Mouse (Mus musculus): ENCODE results near the gene Stx3. TPM values are rescaled to one million over a fixed set of nuclear protein-coding genes. Genes with fewer than 3 reads are reported as not detected.

The Stx3 gene
- polyA plus RNA-seq, 1 experiment from 2014 or later: 14.9 TPM

DNA sequence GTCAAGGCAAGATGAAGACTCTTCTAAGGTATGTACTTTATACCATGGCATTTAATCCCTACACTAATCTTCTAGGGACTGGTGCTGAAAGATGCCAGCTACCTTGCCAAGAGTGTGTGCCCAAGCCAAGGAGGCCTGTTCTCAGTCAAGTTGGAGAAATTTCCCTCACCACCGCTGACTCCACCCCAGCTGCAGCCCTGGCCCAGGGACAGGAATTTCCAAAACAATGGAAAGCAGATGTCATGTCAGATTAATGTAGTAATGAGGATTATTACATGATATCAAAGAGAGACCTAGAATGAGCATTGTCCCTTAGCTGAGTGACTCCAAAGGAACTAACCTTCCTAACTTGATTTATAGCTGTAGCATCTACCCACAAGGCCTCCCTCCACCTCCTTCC, 8.3 kb downstream of the Stx3 start:
- Histone ChIP-seq H3K27me3 (replicated peaks; ENCODE audit: control insufficient read depth, insufficient read depth, low read length) (no peaks in the 10 kb centered on the region), H3K9me3 (ENCODE audit: control insufficient read depth, low read length) (no peaks in the 10 kb centered on the region), H3K4me3 (replicated peaks; ENCODE audit: low read length) (no peak overlapping the region), H3K27ac (ENCODE audit: low read length) (no peak overlapping the region), H3K4me2 (ENCODE audit: low read length) (no peak overlapping the region), H3K4me1 (replicated peaks; ENCODE audit: control insufficient read depth, insufficient read depth, low read length) (0 out of 2 replicates have a peak, but pooled peaks cover 2% of the 10 kb centered on the region), H3K36me3 (ENCODE audit: control insufficient read depth, insufficient read depth) (no peaks in the 10 kb centered on the region), H3K9ac (replicated peaks; ENCODE audit: low read depth, low read length) (no peak overlapping the region)
- no peak for ATAC-seq
- 93% methylated on average over 1 of the region's 1 CpGs for WGBS

DNA sequence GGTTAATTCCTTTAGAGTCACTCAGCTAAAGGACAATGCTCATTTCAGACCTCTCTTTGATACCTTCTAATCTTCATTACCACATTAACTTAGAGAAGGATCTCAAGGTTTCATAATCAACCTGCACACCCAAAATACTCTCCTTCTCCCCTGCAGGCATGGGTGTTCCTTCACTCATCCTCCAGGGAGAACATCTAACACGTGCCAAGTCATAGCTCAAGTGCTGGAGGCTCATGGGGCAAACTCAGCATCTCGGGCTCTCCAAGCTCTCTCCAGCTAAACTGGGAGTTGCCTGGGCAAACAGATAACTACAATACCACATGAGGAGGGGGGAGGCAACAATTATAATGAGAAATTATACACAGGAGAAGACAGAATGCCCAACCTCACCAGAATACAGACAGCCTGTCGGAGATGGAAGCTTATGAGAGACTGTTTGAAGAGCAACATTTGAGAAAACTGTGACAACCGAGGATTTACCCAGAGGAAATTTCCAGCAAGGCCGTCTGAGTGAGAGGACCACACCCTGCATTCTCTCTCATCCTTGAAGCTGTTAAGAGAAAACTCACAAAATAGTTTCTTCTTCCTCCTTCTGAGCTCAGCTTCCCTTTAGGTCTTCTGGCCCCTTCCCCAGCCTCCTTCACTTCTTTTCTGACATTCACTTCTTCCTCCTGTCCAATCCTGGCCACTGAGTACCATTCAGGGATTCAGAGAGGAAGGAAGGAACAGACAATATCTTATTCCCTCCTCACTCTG, 9.0 kb downstream of the Stx3 start:
- H3K4me2 ChIP-seq (ENCODE audit: low read length): no peak overlapping the region
- H3K4me3 ChIP-seq (replicated peaks; ENCODE audit: low read length): no peak overlapping the region
- H3K9me3 ChIP-seq (ENCODE audit: control insufficient read depth, low read length): no peaks in the 10 kb centered on the region
- H3K27ac ChIP-seq (ENCODE audit: low read length): no peak overlapping the region
- 86% methylated on average over 5 of the region's 5 CpGs for WGBS
- H3K27me3 ChIP-seq (replicated peaks; ENCODE audit: control insufficient read depth, insufficient read depth, low read length): no peaks in the 10 kb centered on the region
- no peaks in the 10 kb centered on the region for H3K36me3 ChIP-seq (ENCODE audit: control insufficient read depth, insufficient read depth)
- H3K9ac ChIP-seq (replicated peaks; ENCODE audit: low read depth, low read length): no peak overlapping the region
- no peak for ATAC-seq
- H3K4me1 ChIP-seq (replicated peaks; ENCODE audit: control insufficient read depth, insufficient read depth, low read length): 0 out of 2 replicates have a peak, but pooled peaks cover 2% of the 10 kb centered on the region

DNA sequence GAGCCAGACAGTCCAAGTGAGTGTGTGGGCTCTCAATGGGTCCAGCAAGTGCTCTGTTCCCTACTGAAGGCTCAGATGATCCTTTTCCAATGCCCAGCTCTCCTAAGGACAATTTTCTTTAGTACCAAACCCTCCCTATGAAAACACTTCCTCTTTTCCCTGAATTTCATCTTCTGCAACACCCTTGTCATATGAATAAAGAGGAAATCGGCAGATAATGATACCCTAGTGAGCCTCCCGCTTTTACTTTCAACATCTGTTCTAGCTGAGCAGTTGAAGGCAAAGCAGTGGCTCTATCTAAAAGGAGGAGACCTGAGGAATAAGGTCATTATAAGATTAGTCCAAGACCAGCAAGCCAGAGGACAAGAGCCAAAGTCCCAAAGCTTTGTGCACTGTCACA, 10.8 kb downstream of the Stx3 start:
- no peak for ATAC-seq
- Histone ChIP-seq H3K4me1 (replicated peaks; ENCODE audit: control insufficient read depth, insufficient read depth, low read length) (0 out of 2 replicates have a peak, but pooled peaks cover 2% of the 10 kb centered on the region), H3K4me2 (ENCODE audit: low read length) (no peak overlapping the region), H3K4me3 (replicated peaks; ENCODE audit: low read length) (no peak overlapping the region), H3K9ac (replicated peaks; ENCODE audit: low read depth, low read length) (no peak overlapping the region), H3K27ac (ENCODE audit: low read length) (no peak overlapping the region), H3K36me3 (ENCODE audit: control insufficient read depth, insufficient read depth) (no peaks in the 10 kb centered on the region), H3K27me3 (replicated peaks; ENCODE audit: control insufficient read depth, insufficient read depth, low read length) (no peaks in the 10 kb centered on the region), H3K9me3 (ENCODE audit: control insufficient read depth, low read length) (no peaks in the 10 kb centered on the region)
- WGBS: 84% methylated on average over 2 of the region's 2 CpGs

DNA sequence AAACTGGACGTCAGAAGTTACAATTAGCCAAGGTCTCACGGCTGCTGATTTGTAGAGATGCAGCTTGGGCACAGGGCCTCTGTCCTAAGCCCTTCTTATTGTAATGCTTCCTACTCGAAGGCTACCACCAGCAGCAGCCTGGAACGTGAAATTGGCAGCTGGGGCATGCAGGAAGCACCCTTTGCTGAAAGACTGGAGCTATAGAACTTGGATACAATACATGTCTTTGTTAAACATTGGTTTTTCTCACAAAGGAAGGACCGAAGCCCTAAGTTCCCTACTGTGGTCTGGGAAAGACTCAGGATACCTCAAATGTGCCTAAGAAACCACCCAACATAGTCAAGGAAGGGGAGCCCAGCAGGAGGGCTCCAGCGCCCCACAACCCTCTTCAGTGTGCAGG, 11.4 kb downstream of the Stx3 start:
- H3K4me2 ChIP-seq (ENCODE audit: low read length): no peak overlapping the region
- WGBS: 28% methylated on average over 6 of the region's 6 CpGs
- H3K9me3 ChIP-seq (ENCODE audit: control insufficient read depth, low read length): no peaks in the 10 kb centered on the region
- no peak overlapping the region for H3K4me3 ChIP-seq (replicated peaks; ENCODE audit: low read length)
- no peaks in the 10 kb centered on the region for H3K36me3 ChIP-seq (ENCODE audit: control insufficient read depth, insufficient read depth)
- no peak overlapping the region for H3K27ac ChIP-seq (ENCODE audit: low read length)
- no peaks in the 10 kb centered on the region for H3K27me3 ChIP-seq (replicated peaks; ENCODE audit: control insufficient read depth, insufficient read depth, low read length)
- ATAC-seq: no peak
- 0 out of 2 replicates have a peak, but pooled peaks cover 2% of the 10 kb centered on the region for H3K4me1 ChIP-seq (replicated peaks; ENCODE audit: control insufficient read depth, insufficient read depth, low read length)
- no peak overlapping the region for H3K9ac ChIP-seq (replicated peaks; ENCODE audit: low read depth, low read length)

DNA sequence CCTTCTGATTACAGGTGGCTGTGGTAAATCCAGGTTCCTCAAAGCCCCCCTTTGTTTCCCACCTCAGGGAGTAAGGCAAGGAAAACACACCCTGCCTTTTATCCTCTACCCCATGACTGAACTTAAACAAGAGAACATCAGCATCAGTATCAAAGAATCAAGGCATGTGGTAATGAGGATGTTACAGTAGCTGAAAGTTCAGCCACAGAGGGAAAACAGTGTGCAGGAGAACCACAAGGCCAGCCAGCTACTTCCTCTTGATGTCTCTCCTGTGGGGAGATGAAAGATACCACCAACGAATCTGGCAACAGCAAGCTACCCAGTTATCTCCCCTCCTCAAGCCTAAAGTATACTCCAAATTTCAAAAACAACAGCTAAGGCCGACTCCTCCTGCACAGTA, 12.0 kb downstream of the Stx3 start:
- no peak overlapping the region for H3K4me2 ChIP-seq (ENCODE audit: low read length)
- H3K27ac ChIP-seq (ENCODE audit: low read length): no peak overlapping the region
- no peak for ATAC-seq
- 65% methylated on average over 2 of the region's 2 CpGs for WGBS
- H3K4me1 ChIP-seq (replicated peaks; ENCODE audit: control insufficient read depth, insufficient read depth, low read length): 0 out of 2 replicates have a peak, but pooled peaks cover 2% of the 10 kb centered on the region
- H3K4me3 ChIP-seq (replicated peaks; ENCODE audit: low read length): no peak overlapping the region
- H3K9ac ChIP-seq (replicated peaks; ENCODE audit: low read depth, low read length): no peak overlapping the region
- no peaks in the 10 kb centered on the region for H3K27me3 ChIP-seq (replicated peaks; ENCODE audit: control insufficient read depth, insufficient read depth, low read length)
- no peaks in the 10 kb centered on the region for H3K9me3 ChIP-seq (ENCODE audit: control insufficient read depth, low read length)
- H3K36me3 ChIP-seq (ENCODE audit: control insufficient read depth, insufficient read depth): no peaks in the 10 kb centered on the region

DNA sequence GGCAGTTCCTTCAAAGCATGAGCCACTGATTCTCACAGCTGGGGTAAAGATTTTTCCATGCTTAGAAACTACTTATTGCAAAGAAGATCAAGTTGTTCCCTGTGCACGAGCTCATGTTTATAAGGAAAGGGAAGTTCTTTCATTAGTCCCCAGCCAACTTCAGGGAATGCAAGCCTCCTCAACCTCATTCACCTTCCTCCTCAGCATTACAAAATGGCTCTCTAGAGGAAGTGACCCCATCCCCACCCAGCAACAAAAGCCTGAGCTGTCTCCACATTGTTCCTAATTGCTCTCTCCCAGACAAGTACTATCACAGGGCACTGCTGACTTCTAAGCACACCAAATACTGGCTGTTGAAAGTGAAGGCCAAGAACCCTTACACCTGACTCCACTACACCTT, 14.8 kb downstream of the Stx3 start:
- Histone ChIP-seq H3K9me3 (ENCODE audit: control insufficient read depth, low read length) (no peaks in the 10 kb centered on the region), H3K9ac (replicated peaks; ENCODE audit: low read depth, low read length) (no peak overlapping the region), H3K36me3 (ENCODE audit: control insufficient read depth, insufficient read depth) (no peaks in the 10 kb centered on the region), H3K4me3 (replicated peaks; ENCODE audit: low read length) (no peak overlapping the region), H3K4me1 (replicated peaks; ENCODE audit: control insufficient read depth, insufficient read depth, low read length) (no peaks in the 10 kb centered on the region), H3K27me3 (replicated peaks; ENCODE audit: control insufficient read depth, insufficient read depth, low read length) (no peaks in the 10 kb centered on the region), H3K27ac (ENCODE audit: low read length) (no peak overlapping the region), H3K4me2 (ENCODE audit: low read length) (no peak overlapping the region)
- no peak for ATAC-seq
- WGBS: 84% methylated on average over 1 of the region's 1 CpGs

DNA sequence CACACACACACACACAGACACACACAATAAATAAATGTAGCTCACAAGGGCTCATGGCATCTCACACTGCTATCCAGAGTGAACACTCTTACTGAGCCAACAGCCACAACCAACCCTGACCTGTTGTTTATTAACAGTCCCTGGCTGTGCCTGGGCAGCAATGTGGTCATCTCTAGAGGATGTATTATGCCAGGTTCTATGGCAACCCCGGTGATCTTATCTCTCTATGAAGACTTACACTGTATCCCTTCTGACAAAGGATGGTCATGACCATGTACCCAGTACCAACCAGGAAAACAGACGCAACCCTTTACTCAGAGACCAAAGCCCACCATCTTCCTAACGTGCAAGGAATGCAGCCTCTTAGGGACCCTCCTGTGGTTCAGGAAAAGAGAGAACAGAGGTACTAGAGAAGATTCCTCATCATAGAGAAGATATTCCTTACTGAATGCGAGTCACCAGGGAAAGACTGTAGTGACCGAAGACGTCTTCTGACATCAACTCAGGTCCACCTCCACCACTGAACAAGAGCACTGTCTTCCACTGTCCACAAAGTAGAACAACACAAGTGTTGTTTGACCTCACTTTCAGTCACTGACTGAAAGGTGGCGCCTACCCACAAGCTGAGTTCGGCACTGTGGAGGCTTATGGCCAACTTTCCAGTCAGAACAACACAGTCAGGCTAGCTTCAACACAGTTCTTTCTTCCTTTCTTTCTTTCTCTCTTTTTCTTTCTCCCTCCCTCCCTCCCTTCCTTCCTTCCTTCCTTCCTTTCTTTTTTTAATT, 18.5 kb downstream of the Stx3 start:
- no peak overlapping the region for H3K27ac ChIP-seq (ENCODE audit: low read length)
- H3K9me3 ChIP-seq (ENCODE audit: control insufficient read depth, low read length): no peaks in the 10 kb centered on the region
- H3K36me3 ChIP-seq (ENCODE audit: control insufficient read depth, insufficient read depth): no peaks in the 10 kb centered on the region
- H3K4me1 ChIP-seq (replicated peaks; ENCODE audit: control insufficient read depth, insufficient read depth, low read length): no peaks in the 10 kb centered on the region
- WGBS: 82% methylated on average over 8 of the region's 8 CpGs
- no peak overlapping the region for H3K4me3 ChIP-seq (replicated peaks; ENCODE audit: low read length)
- no peak overlapping the region for H3K4me2 ChIP-seq (ENCODE audit: low read length)
- no peak for ATAC-seq
- H3K27me3 ChIP-seq (replicated peaks; ENCODE audit: control insufficient read depth, insufficient read depth, low read length): no peaks in the 10 kb centered on the region
- H3K9ac ChIP-seq (replicated peaks; ENCODE audit: low read depth, low read length): no peak overlapping the region

DNA sequence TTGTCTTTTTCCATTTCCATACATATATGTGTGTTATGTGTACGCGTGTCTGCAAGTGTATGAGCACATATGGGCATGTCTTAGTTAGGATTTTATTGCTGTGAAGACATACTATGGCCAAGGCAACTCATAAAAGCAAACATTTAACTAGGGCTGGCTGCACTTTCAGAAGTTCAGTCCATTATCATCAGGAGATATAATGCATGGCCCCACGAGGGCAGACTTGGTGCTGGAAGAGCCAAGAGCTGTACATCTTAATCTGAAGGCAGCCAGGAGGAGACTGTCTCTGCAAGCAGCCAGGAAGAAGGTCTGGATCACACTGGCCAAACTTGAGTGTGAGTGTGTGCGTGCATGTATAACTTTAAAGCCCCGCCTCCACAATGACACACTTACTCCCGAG, 24.8 kb downstream of the Stx3 start:
- Histone ChIP-seq H3K36me3 (ENCODE audit: control insufficient read depth, insufficient read depth) (no peaks in the 10 kb centered on the region), H3K4me3 (replicated peaks; ENCODE audit: low read length) (no peak overlapping the region), H3K27me3 (replicated peaks; ENCODE audit: control insufficient read depth, insufficient read depth, low read length) (no peaks in the 10 kb centered on the region), H3K9ac (replicated peaks; ENCODE audit: low read depth, low read length) (no peak overlapping the region), H3K4me2 (ENCODE audit: low read length) (no peak overlapping the region), H3K4me1 (replicated peaks; ENCODE audit: control insufficient read depth, insufficient read depth, low read length) (no peaks in the 10 kb centered on the region), H3K27ac (ENCODE audit: low read length) (no peak overlapping the region), H3K9me3 (ENCODE audit: control insufficient read depth, low read length) (no peaks in the 10 kb centered on the region)
- 84% methylated on average over 6 of the region's 6 CpGs for WGBS
- no peak for ATAC-seq

DNA sequence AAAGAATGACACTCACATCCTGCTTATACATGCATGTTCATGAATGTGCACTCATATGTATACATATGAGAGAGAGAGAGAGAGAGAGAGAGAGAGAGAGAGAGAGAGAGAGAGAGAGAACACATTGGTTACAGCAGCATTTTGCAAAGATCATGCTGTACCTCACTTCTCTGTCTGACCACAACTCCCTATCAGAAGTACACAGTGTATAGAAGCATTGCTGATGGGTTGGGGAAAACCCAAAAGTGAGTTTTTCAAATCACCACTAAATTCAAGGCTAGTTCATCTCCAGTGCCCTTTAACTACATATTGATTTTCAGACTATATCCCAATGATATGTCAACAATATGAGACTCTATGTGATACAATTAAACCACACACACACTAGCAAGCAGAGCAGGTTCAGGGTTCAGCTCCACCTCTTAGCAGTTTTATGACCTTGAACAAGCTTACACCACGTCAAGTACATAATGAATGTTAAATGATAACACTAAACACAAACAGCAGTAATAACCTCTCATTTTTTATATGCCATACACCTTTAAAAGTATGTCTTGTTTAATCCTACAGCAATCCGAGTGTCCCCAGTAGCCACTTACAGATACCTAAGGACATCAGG, 25.4 kb downstream of the Stx3 start:
- Histone ChIP-seq H3K9ac (replicated peaks; ENCODE audit: low read depth, low read length) (no peak overlapping the region), H3K4me3 (replicated peaks; ENCODE audit: low read length) (no peak overlapping the region), H3K36me3 (ENCODE audit: control insufficient read depth, insufficient read depth) (no peaks in the 10 kb centered on the region), H3K9me3 (ENCODE audit: control insufficient read depth, low read length) (no peaks in the 10 kb centered on the region), H3K27me3 (replicated peaks; ENCODE audit: control insufficient read depth, insufficient read depth, low read length) (no peaks in the 10 kb centered on the region), H3K27ac (ENCODE audit: low read length) (no peak overlapping the region), H3K4me1 (replicated peaks; ENCODE audit: control insufficient read depth, insufficient read depth, low read length) (no peaks in the 10 kb centered on the region), H3K4me2 (ENCODE audit: low read length) (no peak overlapping the region)
- no peak for ATAC-seq
- WGBS: 91% methylated on average over 2 of the region's 2 CpGs
